Mouse (Mus musculus): ENCODE results near the gene Rapgef4.

Rapgef4 gene

GRCm38 (mm10) chr2:71982868-71983597 is 2.0 kb downstream of the Rapgef4 start:
- DNase-seq (ENCODE audit: low spot score in 2 of 2): no peak

GRCm38 (mm10) chr2:71985730-71986129 is 4.7 kb downstream of the Rapgef4 start:
- DNase-seq (ENCODE audit: low spot score in 2 of 2): no peak

- peak in 1 of 2 experiments; percentile 20 for DNase-seq (ENCODE audit: low spot score in 2 of 2)
Measured at GRCm38 (mm10) chr2:71986276-71986848, 5.3 kb downstream of the Rapgef4 start.

- DNase-seq (ENCODE audit: low spot score in 2 of 2): peak; percentile 52 to 60
Measured at GRCm38 (mm10) chr2:71988572-71988971, 7.5 kb downstream of the Rapgef4 start.

GRCm38 (mm10) chr2:71992129-71992528 is 11.1 kb downstream of the Rapgef4 start:
- no peak for DNase-seq (ENCODE audit: low spot score in 2 of 2)

- DNase-seq (ENCODE audit: low spot score in 2 of 2): no peak
Measured at GRCm38 (mm10) chr2:71993729-71994423, 12.8 kb downstream of the Rapgef4 start.

- DNase-seq (ENCODE audit: low spot score in 2 of 2): no peak
Measured at GRCm38 (mm10) chr2:71998531-71998930, 17.5 kb downstream of the Rapgef4 start.

GRCm38 (mm10) chr2:72000102-72000501 is 19.1 kb downstream of the Rapgef4 start:
- DNase-seq (ENCODE audit: low spot score in 2 of 2): no peak

GRCm38 (mm10) chr2:72002843-72003370 is 21.9 kb downstream of the Rapgef4 start:
- no peak for DNase-seq (ENCODE audit: low spot score in 2 of 2)

GRCm38 (mm10) chr2:72003756-72004525 is 22.9 kb downstream of the Rapgef4 start:
- no peak for DNase-seq (ENCODE audit: low spot score in 2 of 2)

- DNase-seq (ENCODE audit: low spot score in 2 of 2): no peak
Measured at GRCm38 (mm10) chr2:72005051-72005450, 24.0 kb downstream of the Rapgef4 start.

GRCm38 (mm10) chr2:72009446-72010218 is 28.6 kb downstream of the Rapgef4 start:
- peak; percentile 57 to 69 for DNase-seq (ENCODE audit: low spot score in 2 of 2)

- no peak for DNase-seq (ENCODE audit: low spot score in 2 of 2)
Measured at GRCm38 (mm10) chr2:72015366-72015765, 34.3 kb downstream of the Rapgef4 start.

- DNase-seq (ENCODE audit: low spot score in 2 of 2): peak; percentile 52 to 72
Measured at GRCm38 (mm10) chr2:72016013-72016412, 35.0 kb downstream of the Rapgef4 start.

- DNase-seq (ENCODE audit: low spot score in 2 of 2): no peak
Measured at GRCm38 (mm10) chr2:72017168-72017567, 36.1 kb downstream of the Rapgef4 start.

GRCm38 (mm10) chr2:72018736-72019135 is 37.7 kb downstream of the Rapgef4 start:
- DNase-seq (ENCODE audit: low spot score in 2 of 2): no peak

- no peak for DNase-seq (ENCODE audit: low spot score in 2 of 2)
Measured at GRCm38 (mm10) chr2:72020755-72021154, 39.7 kb downstream of the Rapgef4 start.

- DNase-seq (ENCODE audit: low spot score in 2 of 2): no peak
Measured at GRCm38 (mm10) chr2:72021440-72021839, 40.4 kb downstream of the Rapgef4 start.

GRCm38 (mm10) chr2:72021845-72022244 is 40.8 kb downstream of the Rapgef4 start:
- no peak for DNase-seq (ENCODE audit: low spot score in 2 of 2)

GRCm38 (mm10) chr2:72023791-72024190 is 42.8 kb downstream of the Rapgef4 start:
- no peak for DNase-seq (ENCODE audit: low spot score in 2 of 2)

GRCm38 (mm10) chr2:72025660-72026059 is 44.6 kb downstream of the Rapgef4 start:
- DNase-seq (ENCODE audit: low spot score in 2 of 2): no peak
